In genomic region chr17:33358411-33359384, GRCm38 (mm10) we compare ENCODE assay signal across 8 mouse cellular contexts. TPM values are rescaled to one million over a fixed set of nuclear protein-coding genes. Genes with fewer than 3 reads are reported as not detected.
DNase-seq lines count a peak whose midpoint lies in the region; ATAC-seq lines count a peak whose summit lies in the region.

Gene Zfp81, minus strand, starts transcription at chr17:33358878.

- H3K4me1 ChIP-seq in hindbrain, embryonic 14.5 days (replicated peaks; ENCODE audit: control insufficient read depth, insufficient read depth, low read length): peaks cover 14% of the 10 kb centered on the region; the same call in 1 of the 2 replicates

- no peaks in the 10 kb centered on the region for H3K9me3 ChIP-seq in hindbrain, embryonic 14.5 days (ENCODE audit: control insufficient read depth, low read length)

- DNase-seq in R1 (ENCODE audit: low read depth, low spot score): peak; percentile 97
- peak; percentile 85 to 87 for DNase-seq in cerebellum, postnatal 25 days
- DNase-seq in frontal cortex, postnatal 25 days (ENCODE audit: low spot score in 2 of 2): peak; percentile 72 to 78
- DNase-seq in hindbrain, embryonic 14.5 days (ENCODE audit: low spot score): peak; percentile 92
- peak; percentile 79 to 83 for DNase-seq in layer of hippocampus, postnatal 36 days
- DNase-seq in lung, postnatal 36 days: peak; percentile 95
- DNase-seq in retina, postnatal 1 day: peak; percentile 95
- peak; percentile 68 to 82 for DNase-seq in urinary bladder, adult 18-20 months (ENCODE audit: low spot score in 2 of 2)

- peak within 1 kb of the TSS; percentile 71 for H3K9ac ChIP-seq in hindbrain, embryonic 14.5 days

- peak within 1 kb of the TSS; percentile 82 for H3K4me2 ChIP-seq in hindbrain, embryonic 14.5 days (replicated peaks)

- no peaks in the 10 kb centered on the region for H3K27me3 ChIP-seq in hindbrain, embryonic 14.5 days (ENCODE audit: control insufficient read depth, insufficient read depth, low read length)

- H3K27ac ChIP-seq in hindbrain, embryonic 14.5 days: peak within 1 kb of the TSS; percentile 81

- H3K4me3 ChIP-seq in hindbrain, embryonic 14.5 days (replicated peaks; ENCODE audit: low read length): peak within 1 kb of the TSS; percentile 61

- H3K36me3 ChIP-seq in hindbrain, embryonic 14.5 days (replicated peaks; ENCODE audit: control insufficient read depth, insufficient read depth): no peaks in the 10 kb centered on the region

- peak; percentile 100 for ATAC-seq in hindbrain, embryonic 14.5 days (ENCODE audit: low FRiP score)

- 4% methylated on average over 47 of the region's 47 CpGs for WGBS in hindbrain, embryonic 14.5 days

RNA-seq across cellular contexts. Expression of gene Zfp81, which starts in this region (rescaled TPM):
- 18.9 and 25.5 TPM in 2 replicates for polyA plus RNA-seq in hindbrain, embryonic 14.5 days (2014; fragmentation: Nextera tagmentation; extraction: Ambion mirVana)
- 10 to 100 TPM; 22.1 to 24.1 TPM for total RNA-seq in layer of hippocampus, postnatal 36 days (2021)

Comparison
In these comparisons a context has a peak if more than half of its experiments do, and no peak if none do; other contexts are left out.
1. Peak in every context shown above with its lines: DNase-seq, ATAC-seq, H3K4me3 ChIP-seq and H3K27ac ChIP-seq.